Mouse (Mus musculus) MEL (cell line): Measurements from ENCODE around the gene Col25a1. TPM values are rescaled to one million over a fixed set of nuclear protein-coding genes. Genes with fewer than 3 reads are reported as not detected.

Source experiments
- DNase-seq: peaks from one replicate; pipeline ENCODE4 v3.0.0; 2011; ENCODE audit warnings: low read depth, low spot score
- H3K27ac ChIP-seq: 2 replicates; pipeline ENCODE4 v1.5.1; 2012; ENCODE audit warnings: low read depth, mild to moderate bottlenecking, control low read depth, low read length, moderate library complexity; ENCODE audit not compliant: control insufficient read depth
- H3K27me3 ChIP-seq, 2 experiments: fragments of 150-350 bp in 1 of 2; sonication (generic) in 1 of 2; 2 replicates each; pipeline ENCODE4 v1.6.1; 2012; ENCODE audit warnings: low read length in 2 of 2, mild to moderate bottlenecking in 2 of 2, improper control_type of control experiment in 1 of 2, moderate library complexity in 1 of 2; ENCODE audit not compliant: insufficient read depth in 2 of 2, control insufficient read depth in 1 of 2
- H3K36me3 ChIP-seq, 2 experiments: 2 replicates each; pipeline ENCODE4 v1.6.1; 2012 to 2014; ENCODE audit warnings: low read length in 2 of 2, improper control_type of control experiment in 1 of 2, inconsistent platforms in 1 of 2, mild to moderate bottlenecking in 1 of 2; ENCODE audit not compliant: insufficient read depth in 2 of 2, control insufficient read depth in 1 of 2
- H3K4me1 ChIP-seq, 2 experiments: fragments of 150-350 bp in 1 of 2; sonication (generic) in 1 of 2; 2 replicates each; pipeline ENCODE4 v1.6.1; 2012; ENCODE audit warnings: low read length in 2 of 2, improper control_type of control experiment in 1 of 2, mild to moderate bottlenecking in 1 of 2; ENCODE audit not compliant: insufficient read depth in 2 of 2, control insufficient read depth in 1 of 2
- H3K4me3 ChIP-seq, 2 experiments: fragments of 150-350 bp in 1 of 2; sonication (generic) in 1 of 2; 2 replicates each; pipeline ENCODE4 v1.5.1; 2012; ENCODE audit warnings: low read depth in 2 of 2, low read length in 2 of 2, mild to moderate bottlenecking in 2 of 2, moderate library complexity in 2 of 2, control low read depth in 1 of 2, improper control_type of control experiment in 1 of 2; ENCODE audit not compliant: control insufficient read depth in 1 of 2, insufficient read depth in 1 of 2
- H3K79me2 ChIP-seq: 2 replicates; pipeline ENCODE4 v1.6.1; 2012; ENCODE audit warnings: mild to moderate bottlenecking, low read length, moderate library complexity; ENCODE audit not compliant: control insufficient read depth, poor library complexity, insufficient read depth
- H3K9ac ChIP-seq: 2 replicates; pipeline ENCODE4 v1.6.1; 2012; ENCODE audit warnings: low read depth, mild to moderate bottlenecking, control low read depth, low read length, moderate library complexity; ENCODE audit not compliant: control insufficient read depth, poor library complexity, severe bottlenecking
- H3K9me3 ChIP-seq: fragments of 150-350 bp; sonication (generic); replicated peaks from 2 replicates; pipeline ENCODE4 v1.6.1; 2012; ENCODE audit warnings: mild to moderate bottlenecking, low read length, improper control_type of control experiment, moderate library complexity; ENCODE audit not compliant: insufficient read depth
- BHLHE40 ChIP-seq: IDR thresholded peaks from 2 replicates; pipeline ENCODE4 v1.6.1; 2012; ENCODE audit warnings: low read depth, mild to moderate bottlenecking, inconsistent platforms, low read length, improper control_type of control experiment, borderline replicate concordance
- CHD1 ChIP-seq: IDR thresholded peaks from 2 replicates; pipeline ENCODE4 v1.6.1; 2012; ENCODE audit warnings: low read depth, mild to moderate bottlenecking, inconsistent platforms, low read length, improper control_type of control experiment
- E2F4 ChIP-seq: IDR thresholded peaks from 2 replicates; pipeline ENCODE4 v1.6.1; 2011; ENCODE audit warnings: low read depth, low read length, improper control_type of control experiment, borderline replicate concordance
- EP300 ChIP-seq, 2 experiments: IDR thresholded peaks; 2 replicates each; pipeline ENCODE4 v1.6.1; 2011; ENCODE audit warnings: improper control_type of control experiment in 2 of 2, low read length in 2 of 2, low read depth in 1 of 2, mild to moderate bottlenecking in 1 of 2
- MXI1 ChIP-seq: IDR thresholded peaks from 2 replicates; pipeline ENCODE4 v1.6.1; 2011; ENCODE audit warnings: mild to moderate bottlenecking, low read depth, low read length, improper control_type of control experiment
- MYC ChIP-seq: IDR thresholded peaks from 2 replicates; pipeline ENCODE4 v1.6.1; 2011; ENCODE audit warnings: low read depth, mild to moderate bottlenecking, low read length, improper control_type of control experiment, moderate library complexity
- NRF1 ChIP-seq: IDR thresholded peaks from 2 replicates; pipeline ENCODE4 v1.6.1; 2014; ENCODE audit warnings: low read depth, mild to moderate bottlenecking, inconsistent platforms, low read length, improper control_type of control experiment, moderate library complexity; ENCODE audit not compliant: poor library complexity, insufficient read depth, severe bottlenecking
- POLR2A ChIP-seq, 2 experiments: IDR thresholded peaks; 2 replicates each; pipeline ENCODE4 v1.6.1; 2011 to 2012; ENCODE audit warnings: low read length in 2 of 2, mild to moderate bottlenecking in 2 of 2, control low read depth in 1 of 2, improper control_type of control experiment in 1 of 2, low read depth in 1 of 2, moderate library complexity in 1 of 2; ENCODE audit not compliant: control insufficient read depth in 1 of 2, insufficient read depth in 1 of 2, poor library complexity in 1 of 2
- SMC3 ChIP-seq: IDR thresholded peaks from 2 replicates; pipeline ENCODE4 v1.6.1; 2011; ENCODE audit warnings: low read depth, low read length, improper control_type of control experiment
- TAL1 ChIP-seq: IDR thresholded peaks from 2 replicates; pipeline ENCODE4 v1.6.1; 2012; ENCODE audit warnings: mild to moderate bottlenecking, inconsistent platforms, low read length, moderate library complexity, mixed read lengths
- TBP ChIP-seq: IDR thresholded peaks from 2 replicates; pipeline ENCODE4 v1.8.0; 2011; ENCODE audit warnings: low read depth, low read length, improper control_type of control experiment
- TCF12 ChIP-seq: IDR thresholded peaks from 2 replicates; pipeline ENCODE4 v1.6.1; 2014; ENCODE audit warnings: low read depth, mild to moderate bottlenecking, inconsistent platforms, low read length, improper control_type of control experiment, moderate library complexity
- USF1 ChIP-seq: IDR thresholded peaks from 2 replicates; pipeline ENCODE4 v1.6.1; 2014; ENCODE audit warnings: low read depth, mild to moderate bottlenecking, inconsistent platforms, low read length, improper control_type of control experiment, moderate library complexity
- ZKSCAN1 ChIP-seq: IDR thresholded peaks from 2 replicates; pipeline ENCODE4 v1.6.1; 2012; ENCODE audit warnings: low read depth, mild to moderate bottlenecking, inconsistent platforms, low read length, improper control_type of control experiment, moderate library complexity
- ZMIZ1 ChIP-seq: IDR thresholded peaks from 2 replicates; pipeline ENCODE4 v1.6.1; 2012; ENCODE audit warnings: low read depth, mild to moderate bottlenecking, inconsistent platforms, low read length, improper control_type of control experiment, moderate library complexity
- polyA plus RNA-seq, 2 experiments: library from polyadenylated mRNA; stranded (reverse) in 1 of 2; unstranded in 1 of 2; fragments of >175 nt in 1 of 2; fragments of >200 nt in 1 of 2; gene quantifications; 2 replicates each; pipeline versions ENCODE4 v1.2.1 to v1.2.4; 2012; ENCODE audit warnings: low replicate concordance in 2 of 2, low read depth in 1 of 2; ENCODE audit not compliant: insufficient read length in 2 of 2, insufficient read depth in 1 of 2, missing spikeins in 1 of 2
- total RNA-seq: library from RNA; depleted of rRNA; stranded (reverse); fragments of 300-350 nt; gene quantifications from 2 replicates; pipeline ENCODE4 v1.2.3, GENCODE M21; 2012

Gene Col25a1
- total and polyA plus RNA-seq, 3 experiments: not detected

DNA sequence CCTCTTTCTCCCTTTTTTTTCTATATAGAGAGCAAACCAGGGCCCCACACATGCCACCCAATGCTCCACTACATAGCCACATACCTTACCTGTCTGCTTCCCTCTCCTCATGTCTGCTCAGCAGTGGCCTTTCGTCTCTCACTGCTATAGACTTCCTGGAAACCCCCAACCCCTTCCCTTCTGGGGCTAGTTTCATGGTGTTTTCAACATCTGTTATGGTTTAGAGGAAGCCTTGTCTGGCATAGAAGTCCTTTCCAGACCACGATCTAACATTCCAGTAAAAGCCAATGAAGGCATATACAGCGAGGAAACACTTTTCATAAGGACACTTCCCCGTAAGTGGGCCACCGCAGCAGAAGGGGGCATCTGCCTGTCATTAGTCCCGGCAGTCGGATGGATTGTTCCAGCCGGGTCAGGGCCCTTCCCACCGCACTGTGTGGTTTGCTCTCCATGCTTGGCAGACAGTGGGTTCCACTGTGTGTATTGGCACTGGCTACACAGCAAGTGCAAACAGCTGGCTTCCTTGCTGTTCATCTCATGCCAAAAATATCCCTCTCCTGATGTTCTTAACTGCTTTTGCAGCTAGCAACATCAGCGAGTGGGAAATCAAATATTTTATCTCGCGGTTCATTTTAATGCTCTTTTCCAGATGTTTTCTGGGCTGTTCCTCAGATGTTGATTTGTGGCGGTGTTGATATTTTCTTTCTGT is 44.8 kb upstream of the Col25a1 start:
- Histone ChIP-seq H3K27me3 (peaks cover 0 to 5% of the 10 kb centered on the region in 2 experiments; a peak in 2 of 4 replicates), H3K36me3 (no peaks in the 10 kb centered on the region), H3K79me2 (no peaks in the 10 kb centered on the region), H3K4me3 (no peak overlapping the region), H3K4me1 (no peaks in the 10 kb centered on the region)
- TF ChIP-seq SMC3: no peak
- no peak for TF ChIP-seq POLR2A (IDR thresholded peaks at IDR 0.05; ENCODE audit: control insufficient read depth in 1 of 2, insufficient read depth in 1 of 2, low read depth in 1 of 2, low read length in 2 of 2, poor library complexity in 1 of 2)
- TF ChIP-seq ZKSCAN1: no peak
- no peak for TF ChIP-seq ZMIZ1
- no peak for TF ChIP-seq CHD1
- TF ChIP-seq MYC: no peak
- no peak for TF ChIP-seq USF1
- TF ChIP-seq TBP: no peak
- TF ChIP-seq TAL1: no peak
- TF ChIP-seq E2F4: no peak
- no peak for TF ChIP-seq BHLHE40
- no peak for TF ChIP-seq TCF12
- TF ChIP-seq EP300 (IDR thresholded peaks at IDR 0.05; ENCODE audit: low read depth in 1 of 2, low read length in 2 of 2): no peak
- no peak for TF ChIP-seq MXI1
- TF ChIP-seq, all 39 proteins: peak for 0
- Histone ChIP-seq H3K27ac (no peak overlapping the region), H3K9ac (no peak overlapping the region), H3K9me3 (no peaks in the 10 kb centered on the region)
- no peak for DNase-seq

DNA sequence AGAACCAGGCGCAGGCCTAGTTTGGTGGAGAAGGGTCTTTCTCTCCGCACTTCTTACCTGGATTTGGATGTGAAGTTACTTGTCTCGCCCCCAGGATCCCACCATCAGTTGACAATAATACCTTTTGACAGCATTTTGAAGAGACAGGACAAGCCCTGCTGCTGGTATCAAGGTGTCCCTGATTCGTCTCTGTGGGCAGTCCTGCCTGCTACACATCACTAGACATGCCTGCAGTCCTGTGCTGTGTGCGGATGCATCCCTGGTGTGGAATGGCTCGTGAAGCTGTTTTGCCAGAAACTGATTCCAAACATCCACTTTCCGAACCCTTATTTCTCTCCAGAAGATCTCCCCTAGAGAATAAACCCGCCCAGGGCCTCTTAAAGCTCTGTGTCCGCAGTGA is 43.8 kb upstream of the Col25a1 start:
- DNase-seq: no peak
- no peaks in the 10 kb centered on the region for H3K79me2 ChIP-seq
- TF ChIP-seq NRF1: no peak
- TF ChIP-seq, all 39 proteins: peak for 0

More for the DNA sequence above, 43.8 kb upstream of the Col25a1 start:
- H3K4me3 ChIP-seq: no peak overlapping the region
- H3K4me1 ChIP-seq: no peaks in the 10 kb centered on the region
- H3K9ac ChIP-seq: no peak overlapping the region
- H3K9me3 ChIP-seq: no peaks in the 10 kb centered on the region
- no peaks in the 10 kb centered on the region for H3K36me3 ChIP-seq
- H3K27ac ChIP-seq: no peak overlapping the region
- H3K27me3 ChIP-seq: peaks cover 0 to 5% of the 10 kb centered on the region in 2 experiments; a peak in 2 of 4 replicates
